Mouse (Mus musculus): ENCODE results near the gene Epx.

GRCm38 (mm10) chr11:87841436-87841835, 33.9 kb downstream of the Epx start:
- TF ChIP-seq CTCF (IDR thresholded peaks at IDR 0.05; ENCODE audit: low read depth) (no peak), EP300 (optimal IDR thresholded peaks at IDR 0.05) (no peak)

All from stomach, postnatal 0 days (tissue).